Mouse (Mus musculus): ENCODE data around the gene Pdp2. TPM values are rescaled to one million over a fixed set of nuclear protein-coding genes. Genes with fewer than 3 reads are reported as not detected.

Gene Pdp2
- polyA plus RNA-seq, 1 experiment from 2014 or later = 16.7 TPM

- 24% methylated on average over 5 of the region's 5 CpGs for WGBS
- no peak overlapping the region; the same call in 1 of the 2 replicates for H3K9ac ChIP-seq (ENCODE audit: low read length)
Observed at GRCm38 (mm10) chr8:104631975-104632374, 40.7 kb downstream of the Pdp2 start.

DNA sequence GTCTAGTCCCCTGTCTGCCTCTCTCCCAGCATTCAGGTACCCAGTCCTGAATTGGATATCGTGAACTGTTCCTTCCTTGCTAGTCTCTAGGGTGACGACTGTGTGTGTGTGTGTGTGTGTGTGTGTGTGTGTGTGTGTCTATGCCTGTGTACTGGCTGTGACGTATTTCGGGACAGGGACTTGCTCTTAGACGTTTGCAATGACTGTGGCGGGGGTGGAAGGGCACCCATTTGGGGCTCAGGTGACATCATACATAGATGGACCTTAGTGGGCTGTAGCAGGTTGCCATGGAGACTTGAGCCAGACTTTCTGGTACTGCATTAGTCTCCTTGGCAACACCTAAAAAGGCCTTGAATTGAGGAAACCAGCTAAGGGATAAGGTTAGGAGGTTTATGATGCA is 41.2 kb downstream of the Pdp2 start:
- H3K27ac ChIP-seq (replicated peaks; ENCODE audit: low read depth, low read length) = 0 out of 2 replicates have a peak overlapping the region, but pooled peaks have one; percentile 26
- H3K4me1 ChIP-seq (ENCODE audit: control insufficient read depth, insufficient read depth, low read length) = peaks cover 18% of the 10 kb centered on the region
- no peak for DNase-seq (ENCODE audit: low spot score)
- no peak for ATAC-seq (ENCODE audit: insufficient number of reproducible peaks, low FRiP score, low TSS enrichment, low read depth)
- WGBS = 67% methylated on average over 6 of the region's 6 CpGs
- H3K4me3 ChIP-seq (ENCODE audit: low read depth, low read length) = no peak overlapping the region
- H3K9ac ChIP-seq (ENCODE audit: low read length) = no peak overlapping the region; the same call in 1 of the 2 replicates
- H3K4me2 ChIP-seq (ENCODE audit: low read depth, severe bottlenecking) = 0 out of 2 replicates have a peak overlapping the region, but pooled peaks have one; percentile 73
- H3K27me3 ChIP-seq (ENCODE audit: control insufficient read depth, insufficient read depth, low read length) = peaks cover 11% of the 10 kb centered on the region
- no peaks in the 10 kb centered on the region for H3K9me3 ChIP-seq (ENCODE audit: control insufficient read depth, low read length)
- no peaks in the 10 kb centered on the region for H3K36me3 ChIP-seq (ENCODE audit: control insufficient read depth, insufficient read depth, low read length)

More at GRCm38 (mm10) chr8:104631975-104632374, 40.7 kb downstream of the Pdp2 start:
- Histone ChIP-seq H3K27ac (replicated peaks; ENCODE audit: low read depth, low read length) (0 out of 2 replicates have a peak overlapping the region, but pooled peaks have one; percentile 26), H3K4me2 (ENCODE audit: low read depth, severe bottlenecking) (peak overlapping the region; percentile 73), H3K27me3 (ENCODE audit: control insufficient read depth, insufficient read depth, low read length) (peaks cover 11% of the 10 kb centered on the region), H3K4me3 (ENCODE audit: low read depth, low read length) (no peak overlapping the region), H3K36me3 (ENCODE audit: control insufficient read depth, insufficient read depth, low read length) (no peaks in the 10 kb centered on the region), H3K4me1 (ENCODE audit: control insufficient read depth, insufficient read depth, low read length) (peaks cover 18% of the 10 kb centered on the region), H3K9me3 (ENCODE audit: control insufficient read depth, low read length) (no peaks in the 10 kb centered on the region)
- DNase-seq (ENCODE audit: low spot score) (peak; percentile 34), ATAC-seq (ENCODE audit: insufficient number of reproducible peaks, low FRiP score, low TSS enrichment, low read depth) (0 out of 2 replicates have a peak, but pooled peaks have one; percentile 10)

GRCm38 (mm10) chr8:104633156-104633744 is 42.0 kb downstream of the Pdp2 start:
- Histone ChIP-seq H3K4me3 (ENCODE audit: low read depth, low read length) (no peak overlapping the region), H3K4me1 (ENCODE audit: control insufficient read depth, insufficient read depth, low read length) (peaks cover 18% of the 10 kb centered on the region), H3K4me2 (ENCODE audit: low read depth, severe bottlenecking) (no peak overlapping the region), H3K27me3 (ENCODE audit: control insufficient read depth, insufficient read depth, low read length) (peaks cover 11% of the 10 kb centered on the region), H3K36me3 (ENCODE audit: control insufficient read depth, insufficient read depth, low read length) (no peaks in the 10 kb centered on the region), H3K27ac (replicated peaks; ENCODE audit: low read depth, low read length) (no peak overlapping the region), H3K9me3 (ENCODE audit: control insufficient read depth, low read length) (no peaks in the 10 kb centered on the region), H3K9ac (ENCODE audit: low read length) (no peak overlapping the region)
- DNase-seq (ENCODE audit: low spot score) (no peak), ATAC-seq (ENCODE audit: insufficient number of reproducible peaks, low FRiP score, low TSS enrichment, low read depth) (no peak)
- 49% methylated on average over 9 of the region's 9 CpGs for WGBS

- Histone ChIP-seq H3K36me3 (ENCODE audit: control insufficient read depth, insufficient read depth, low read length) (no peaks in the 10 kb centered on the region), H3K27me3 (ENCODE audit: control insufficient read depth, insufficient read depth, low read length) (peaks cover 6% of the 10 kb centered on the region; the same call in 1 of the 2 replicates), H3K4me2 (ENCODE audit: low read depth, severe bottlenecking) (no peak overlapping the region), H3K9me3 (ENCODE audit: control insufficient read depth, low read length) (no peaks in the 10 kb centered on the region), H3K4me1 (ENCODE audit: control insufficient read depth, insufficient read depth, low read length) (peaks cover 18% of the 10 kb centered on the region), H3K27ac (replicated peaks; ENCODE audit: low read depth, low read length) (no peak overlapping the region), H3K4me3 (ENCODE audit: low read depth, low read length) (no peak overlapping the region), H3K9ac (ENCODE audit: low read length) (no peak overlapping the region)
- ATAC-seq (ENCODE audit: insufficient number of reproducible peaks, low FRiP score, low TSS enrichment, low read depth) (no peak), DNase-seq (ENCODE audit: low spot score) (no peak)
- 93% methylated on average over 3 of the region's 3 CpGs for WGBS
Observed at GRCm38 (mm10) chr8:104635004-104635710, 43.9 kb downstream of the Pdp2 start.

DNA sequence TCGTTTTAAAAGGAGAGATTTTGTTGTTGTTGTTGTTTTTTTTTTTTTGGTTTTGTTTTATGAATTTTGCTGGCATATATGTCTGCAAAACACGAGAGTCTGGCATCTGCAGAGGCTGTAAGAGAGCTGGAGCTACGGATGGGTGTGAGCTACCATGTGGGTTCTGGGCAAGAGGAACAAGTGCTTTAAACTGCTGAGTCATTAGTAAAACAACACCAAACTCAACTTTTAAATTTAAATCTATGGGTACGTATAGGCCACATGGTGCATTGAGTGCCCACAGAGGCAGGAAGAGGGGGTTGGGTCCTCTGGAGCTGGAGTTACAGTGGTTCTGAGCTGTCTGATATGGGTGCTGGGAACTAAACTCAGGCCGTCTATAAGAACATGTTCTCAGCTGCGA is 46.8 kb downstream of the Pdp2 start:
- no peaks in the 10 kb centered on the region for H3K27me3 ChIP-seq (ENCODE audit: control insufficient read depth, insufficient read depth, low read length)
- no peak overlapping the region for H3K9ac ChIP-seq (ENCODE audit: low read length)
- H3K4me1 ChIP-seq (ENCODE audit: control insufficient read depth, insufficient read depth, low read length) = peaks cover 10% of the 10 kb centered on the region
- WGBS = 90% methylated on average over 6 of the region's 6 CpGs
- H3K4me2 ChIP-seq (ENCODE audit: low read depth, severe bottlenecking) = no peak overlapping the region
- DNase-seq (ENCODE audit: low spot score) (no peak), ATAC-seq (ENCODE audit: insufficient number of reproducible peaks, low FRiP score, low TSS enrichment, low read depth) (no peak)
- H3K9me3 ChIP-seq (ENCODE audit: control insufficient read depth, low read length) = no peaks in the 10 kb centered on the region
- H3K4me3 ChIP-seq (ENCODE audit: low read depth, low read length) = no peak overlapping the region
- no peaks in the 10 kb centered on the region for H3K36me3 ChIP-seq (ENCODE audit: control insufficient read depth, insufficient read depth, low read length)
- no peak overlapping the region for H3K27ac ChIP-seq (replicated peaks; ENCODE audit: low read depth, low read length)

- Histone ChIP-seq H3K27me3 (ENCODE audit: control insufficient read depth, insufficient read depth, low read length) (no peaks in the 10 kb centered on the region), H3K4me3 (ENCODE audit: low read depth, low read length) (peak overlapping the region; percentile 88), H3K9ac (ENCODE audit: low read length) (no peak overlapping the region), H3K27ac (replicated peaks; ENCODE audit: low read depth, low read length) (no peak overlapping the region), H3K36me3 (ENCODE audit: control insufficient read depth, insufficient read depth, low read length) (no peaks in the 10 kb centered on the region), H3K4me2 (ENCODE audit: low read depth, severe bottlenecking) (peak overlapping the region; percentile 94; the same call in 1 of the 2 replicates), H3K4me1 (ENCODE audit: control insufficient read depth, insufficient read depth, low read length) (peaks cover 5% of the 10 kb centered on the region; the same call in 1 of the 2 replicates), H3K9me3 (ENCODE audit: control insufficient read depth, low read length) (no peaks in the 10 kb centered on the region)
- ATAC-seq (ENCODE audit: insufficient number of reproducible peaks, low FRiP score, low TSS enrichment, low read depth) (no peak), DNase-seq (ENCODE audit: low spot score) (no peak)
- WGBS = 82% methylated on average over 7 of the region's 7 CpGs
Observed at GRCm38 (mm10) chr8:104640241-104640640, 49.0 kb downstream of the Pdp2 start.

DNA sequence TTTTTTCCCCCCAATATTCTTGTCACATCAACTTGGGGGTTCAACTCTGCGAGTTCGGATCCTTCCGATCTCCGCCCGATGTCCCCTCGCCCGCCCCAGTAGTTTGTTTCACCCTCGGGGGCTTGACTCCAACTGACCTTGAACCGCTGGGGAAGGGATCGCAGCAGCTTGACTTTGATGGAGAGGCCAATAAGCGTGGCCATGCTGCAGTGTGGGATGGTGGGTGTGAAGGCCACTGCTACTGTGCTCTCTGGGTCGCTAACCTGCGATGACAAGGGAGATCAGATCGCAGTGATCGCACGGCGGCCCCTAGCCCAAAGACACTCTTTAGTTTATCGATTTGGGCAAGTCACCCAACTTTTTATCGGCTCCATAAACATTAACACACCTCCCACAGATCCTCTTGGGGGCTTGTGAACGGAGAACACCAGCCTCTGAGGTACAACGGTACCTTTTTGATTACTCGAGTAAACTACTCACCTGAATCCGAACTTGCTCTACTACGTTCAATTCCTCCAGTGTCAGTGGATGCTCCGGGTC is 49.6 kb downstream of the Pdp2 start:
- Histone ChIP-seq H3K36me3 (ENCODE audit: control insufficient read depth, insufficient read depth, low read length) (no peaks in the 10 kb centered on the region), H3K4me3 (ENCODE audit: low read depth, low read length) (peak overlapping the region; percentile 88), H3K4me1 (ENCODE audit: control insufficient read depth, insufficient read depth, low read length) (peaks cover 5% of the 10 kb centered on the region; the same call in 1 of the 2 replicates), H3K27me3 (ENCODE audit: control insufficient read depth, insufficient read depth, low read length) (no peaks in the 10 kb centered on the region), H3K9me3 (ENCODE audit: control insufficient read depth, low read length) (no peaks in the 10 kb centered on the region), H3K9ac (ENCODE audit: low read length) (peak overlapping the region; percentile 79), H3K27ac (replicated peaks; ENCODE audit: low read depth, low read length) (no peak overlapping the region), H3K4me2 (ENCODE audit: low read depth, severe bottlenecking) (peak overlapping the region; percentile 94)
- DNase-seq (ENCODE audit: low spot score) = peak; percentile 21
- ATAC-seq (ENCODE audit: insufficient number of reproducible peaks, low FRiP score, low TSS enrichment, low read depth) = no peak
- 10% methylated on average over 25 of the region's 25 CpGs for whole genome bisulfite sequencing

DNA sequence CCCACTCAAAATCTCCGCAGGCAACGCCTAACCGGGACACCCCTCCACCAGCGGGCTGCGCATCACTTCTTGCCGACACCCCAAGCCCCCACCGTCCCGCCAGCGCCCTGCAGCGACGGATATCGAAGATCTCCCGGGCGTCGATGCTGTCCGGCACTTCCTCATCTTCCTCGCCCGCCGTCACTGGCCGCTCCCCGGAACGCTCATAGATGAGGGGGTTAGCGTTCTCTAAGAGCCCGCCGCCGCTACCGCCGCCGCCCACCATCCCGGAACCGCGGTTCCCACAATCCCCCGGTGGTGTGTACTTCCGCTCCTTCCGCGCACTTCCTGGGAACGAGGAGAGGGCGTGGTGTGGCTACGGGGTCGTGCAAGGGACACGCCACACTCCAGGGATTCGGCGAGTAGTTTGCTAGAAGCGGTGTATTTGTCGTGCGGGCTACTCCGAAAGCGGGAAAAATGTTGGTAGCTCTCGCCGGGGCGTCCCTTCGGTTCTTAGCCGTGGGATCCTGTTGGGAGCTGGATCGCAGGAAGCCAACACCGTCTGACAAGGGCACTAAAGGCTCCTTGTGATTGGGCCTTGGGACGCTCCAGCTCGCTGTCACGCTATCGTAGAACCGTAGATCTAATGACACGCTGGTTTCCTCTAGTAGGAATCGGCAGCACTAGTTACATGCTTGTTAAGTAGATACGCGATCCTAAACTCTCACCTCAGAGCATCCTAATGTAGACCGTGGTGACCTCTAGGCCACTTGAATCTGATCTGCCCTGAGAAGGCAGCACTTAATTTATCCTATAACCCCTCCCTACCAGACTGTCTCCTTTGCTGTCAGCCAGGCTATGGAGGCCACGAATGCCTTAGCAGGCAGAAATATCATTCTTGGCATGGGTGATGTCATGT is 50.4 kb downstream of the Pdp2 start, which contains the start of gene Ciao2b:
Gene Ciao2b (minus strand): TSS at position 540 of the 898 bp plus-strand sequence.
- peaks cover 5% of the 10 kb centered on the region; the same call in 1 of the 2 replicates for H3K4me1 ChIP-seq (ENCODE audit: control insufficient read depth, insufficient read depth, low read length)
- H3K9me3 ChIP-seq (ENCODE audit: control insufficient read depth, low read length) = no peaks in the 10 kb centered on the region
- WGBS = 1% methylated on average over 66 of the region's 66 CpGs
- H3K4me2 ChIP-seq (ENCODE audit: low read depth, severe bottlenecking) = peak within 1 kb of the TSS; percentile 94
- ATAC-seq (ENCODE audit: insufficient number of reproducible peaks, low FRiP score, low TSS enrichment, low read depth) = peak; percentile 90
- H3K4me3 ChIP-seq (ENCODE audit: low read depth, low read length) = peak within 1 kb of the TSS; percentile 88
- no peaks in the 10 kb centered on the region for H3K27me3 ChIP-seq (ENCODE audit: control insufficient read depth, insufficient read depth, low read length)
- peak within 1 kb of the TSS; percentile 79 for H3K9ac ChIP-seq (ENCODE audit: low read length)
- no peaks in the 10 kb centered on the region for H3K36me3 ChIP-seq (ENCODE audit: control insufficient read depth, insufficient read depth, low read length)
- H3K27ac ChIP-seq (replicated peaks; ENCODE audit: low read depth, low read length) = no peak within 1 kb of the TSS
- DNase-seq (ENCODE audit: low spot score) = peak; percentile 90
